Mouse (Mus musculus): ENCODE data around the gene Mafb.

DNA sequence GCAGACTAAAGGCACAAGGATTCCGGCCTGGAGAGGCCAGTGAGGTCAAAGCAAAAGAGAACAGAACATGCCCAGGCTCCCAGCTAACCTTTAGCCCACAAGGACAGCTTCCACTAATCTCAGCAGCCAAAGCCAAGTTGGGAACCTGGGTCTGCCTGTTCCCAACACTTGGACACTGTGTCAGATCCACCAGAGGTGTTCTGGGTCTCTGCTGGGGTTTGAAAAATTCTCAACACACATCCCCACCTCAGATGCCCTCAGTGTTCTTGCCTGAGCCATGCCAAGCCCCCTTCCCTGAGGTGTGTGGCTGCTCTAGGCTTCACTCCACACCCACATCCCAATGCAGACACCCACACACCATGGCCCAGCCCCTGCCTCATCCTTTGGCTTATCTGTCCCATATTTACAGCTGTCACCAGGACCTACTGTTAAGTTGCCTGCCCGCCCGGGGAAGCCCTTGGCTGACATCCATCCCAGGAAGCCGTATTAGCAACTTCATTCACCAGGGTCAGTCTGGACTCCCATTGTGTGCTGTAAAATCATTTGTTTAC, 32.7 kb downstream of the Mafb start, which contains the start of gene Gm826:
- TF ChIP-seq CTCF (IDR thresholded peaks at IDR 0.05) (no peak), EP300 (IDR thresholded peaks at IDR 0.05) (no peak)
